Mouse (Mus musculus): ENCODE measurements around the gene Pex26.
A peak's percentile ranks its signal among the peaks of the same experiment; 100 is the strongest.

The Pex26 gene

DNA sequence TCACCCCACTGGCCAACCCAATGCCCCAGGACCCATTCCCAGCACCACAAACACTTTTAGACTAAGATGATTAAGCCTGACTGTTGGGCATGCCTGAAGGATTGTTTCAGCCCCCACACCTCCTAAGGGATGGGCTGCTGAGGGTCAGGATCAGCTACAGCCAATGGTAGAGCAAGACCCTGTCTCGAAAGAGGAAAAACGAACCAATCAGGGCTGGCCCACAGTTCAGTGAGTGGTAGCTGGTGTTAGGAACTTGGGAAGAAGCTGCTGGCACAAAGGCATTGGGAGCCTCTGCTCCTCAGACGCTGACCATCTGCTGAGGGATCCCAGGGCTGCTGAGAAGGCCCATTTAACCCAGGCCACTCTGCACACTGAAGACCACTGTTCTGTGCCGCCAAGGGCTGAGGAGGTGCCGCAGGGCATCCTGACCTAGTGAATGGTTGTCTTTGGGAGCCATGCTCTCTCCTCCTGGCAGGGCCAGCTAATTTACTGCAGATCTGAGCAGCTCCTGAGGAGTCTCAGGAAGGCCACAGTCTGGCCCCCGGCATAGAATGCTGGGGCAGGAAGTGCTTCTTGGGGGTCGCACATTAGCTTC, 16.0 kb upstream of the Pex26 start:
- no peak for DNase-seq

DNA sequence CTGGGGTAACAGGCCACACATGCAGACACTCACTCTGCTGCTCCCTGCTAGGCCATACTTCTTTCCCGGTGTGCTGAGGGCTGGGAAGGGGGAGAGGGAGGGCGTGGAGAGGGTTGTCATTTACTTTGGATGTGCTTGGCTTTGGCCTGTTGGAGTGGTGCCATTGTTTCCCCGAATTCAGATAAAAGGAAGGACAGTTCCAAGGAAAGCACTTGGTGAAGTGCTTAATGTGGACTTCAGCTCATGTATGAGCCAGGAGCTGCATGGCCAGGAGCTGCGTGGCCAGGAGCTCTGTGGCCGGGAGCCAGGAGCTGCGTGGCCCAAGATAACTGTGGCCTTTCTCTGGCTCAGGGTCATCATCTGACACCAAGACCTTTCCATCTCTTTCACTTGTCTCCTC, 12.4 kb upstream of the Pex26 start:
- no peak for DNase-seq

DNA sequence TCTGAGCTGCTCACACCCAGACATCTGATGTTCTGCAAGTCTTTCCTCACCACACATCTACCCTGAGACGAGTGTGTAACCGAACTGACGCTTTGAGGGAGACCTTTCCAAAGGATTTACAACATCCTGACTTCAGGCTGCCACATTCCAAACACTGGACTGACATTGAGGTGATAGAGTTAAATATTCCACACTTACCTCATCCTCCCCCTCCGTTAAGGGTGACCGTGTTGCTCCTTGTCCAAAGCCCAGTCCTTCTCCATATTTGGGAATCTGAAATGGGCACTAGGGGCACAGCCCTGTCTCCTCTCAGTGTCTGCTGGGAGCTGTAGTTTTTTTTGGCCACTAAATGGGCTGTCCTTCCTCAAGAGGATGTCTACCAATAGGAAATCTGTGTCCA, 10.0 kb upstream of the Pex26 start:
- no peak for DNase-seq

DNA sequence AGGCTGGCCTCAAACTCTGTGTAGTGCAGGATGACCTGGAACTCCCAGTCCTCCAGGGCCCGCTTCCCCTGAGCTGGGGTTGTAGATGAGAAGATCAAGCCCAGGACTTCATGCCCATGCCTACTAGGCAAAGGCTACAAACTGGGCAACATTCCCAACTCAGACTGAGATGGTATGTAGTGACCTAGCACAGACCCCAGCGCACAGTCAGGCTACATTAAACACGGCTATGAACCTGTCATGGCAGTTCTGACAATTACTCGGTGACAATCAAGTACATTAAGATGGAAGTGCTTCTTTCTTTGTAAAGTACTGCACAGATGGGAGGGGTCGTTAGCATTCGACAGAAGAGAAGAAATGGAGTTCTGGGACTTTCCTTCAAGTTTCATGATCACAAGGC, 8.7 kb upstream of the Pex26 start:
- no peak for DNase-seq

DNA sequence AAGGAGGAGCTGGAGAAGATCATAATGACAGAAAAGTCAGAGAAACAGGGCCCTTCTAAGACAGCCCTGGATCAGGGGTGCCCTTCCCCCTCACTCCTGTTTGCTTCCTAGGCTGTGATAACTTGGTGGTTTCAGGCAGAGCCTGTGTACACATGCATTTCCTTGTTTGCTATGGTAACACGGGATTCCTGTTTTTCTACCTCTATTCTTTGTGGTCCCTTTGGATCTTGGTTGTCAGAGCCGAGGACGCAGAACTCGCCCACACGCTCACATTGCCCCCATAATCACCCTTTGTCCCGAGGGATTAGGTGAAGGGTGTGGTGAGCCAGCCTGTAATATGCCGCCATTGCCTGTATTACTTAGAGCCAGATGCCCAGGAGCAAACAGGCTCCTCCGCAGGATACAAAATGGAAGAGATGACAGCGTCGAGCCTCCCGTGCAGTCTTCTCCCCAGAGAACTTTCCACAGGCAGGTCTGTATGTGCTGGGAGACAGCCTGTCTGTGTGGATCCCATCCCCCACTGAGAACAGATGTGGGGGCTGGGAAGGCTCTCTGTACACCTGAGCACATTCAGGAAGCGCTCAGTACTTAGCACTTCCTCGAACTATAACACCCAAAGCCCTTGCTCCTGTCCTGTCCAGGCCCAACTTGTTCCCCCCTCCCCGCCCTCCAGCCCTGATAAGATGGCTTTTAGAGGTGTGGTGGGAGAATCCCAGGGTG, 7.3 kb upstream of the Pex26 start:
- no peak for DNase-seq

DNA sequence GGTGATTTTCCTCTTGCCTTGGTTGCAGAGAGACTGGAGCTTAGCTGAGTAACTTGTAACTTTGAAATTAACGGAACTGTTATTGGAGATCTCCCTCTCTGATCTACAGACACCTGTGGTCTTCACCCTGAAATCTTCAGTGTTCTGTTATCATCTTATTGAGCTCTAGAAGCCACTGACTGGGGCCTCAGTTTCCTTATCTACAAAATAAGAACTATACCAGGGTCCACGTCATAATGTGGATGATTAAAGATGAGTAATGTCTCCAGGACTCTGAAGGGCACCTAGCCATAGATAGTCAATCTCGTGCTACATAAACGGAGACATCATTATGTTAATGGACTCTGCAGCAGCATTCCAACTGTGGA, 6.8 kb upstream of the Pex26 start:
- DNase-seq, result no peak

DNA sequence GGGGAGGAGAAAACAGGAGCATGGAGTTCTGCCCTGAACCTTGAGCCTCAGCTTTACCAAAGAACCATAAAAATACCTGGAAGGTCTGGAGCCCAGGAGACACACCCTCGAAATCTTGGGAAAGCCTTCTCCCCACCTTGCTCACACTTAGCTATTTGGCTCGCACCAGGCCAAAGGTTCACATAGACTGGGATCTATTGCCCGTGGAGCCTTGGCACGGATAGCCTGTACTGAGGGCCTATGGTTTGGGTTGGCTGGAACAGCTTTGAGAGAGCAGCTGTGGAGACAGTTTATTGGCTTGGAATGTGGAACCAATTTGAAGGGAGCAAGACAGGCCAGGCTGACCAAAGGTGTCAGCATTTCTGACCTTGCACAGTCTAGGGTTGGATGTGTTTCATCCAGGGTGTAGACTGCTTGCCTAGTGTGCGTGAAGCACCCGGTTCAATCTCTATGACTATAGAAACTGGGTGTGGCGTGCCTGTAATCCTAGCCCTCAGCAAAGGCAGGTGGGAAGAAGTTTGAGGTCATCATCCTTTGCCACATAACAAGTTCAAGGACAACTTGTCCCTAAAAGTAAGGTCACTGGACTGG, 6.3 kb upstream of the Pex26 start:
- DNase-seq, result peak; percentile 36 to 64

DNA sequence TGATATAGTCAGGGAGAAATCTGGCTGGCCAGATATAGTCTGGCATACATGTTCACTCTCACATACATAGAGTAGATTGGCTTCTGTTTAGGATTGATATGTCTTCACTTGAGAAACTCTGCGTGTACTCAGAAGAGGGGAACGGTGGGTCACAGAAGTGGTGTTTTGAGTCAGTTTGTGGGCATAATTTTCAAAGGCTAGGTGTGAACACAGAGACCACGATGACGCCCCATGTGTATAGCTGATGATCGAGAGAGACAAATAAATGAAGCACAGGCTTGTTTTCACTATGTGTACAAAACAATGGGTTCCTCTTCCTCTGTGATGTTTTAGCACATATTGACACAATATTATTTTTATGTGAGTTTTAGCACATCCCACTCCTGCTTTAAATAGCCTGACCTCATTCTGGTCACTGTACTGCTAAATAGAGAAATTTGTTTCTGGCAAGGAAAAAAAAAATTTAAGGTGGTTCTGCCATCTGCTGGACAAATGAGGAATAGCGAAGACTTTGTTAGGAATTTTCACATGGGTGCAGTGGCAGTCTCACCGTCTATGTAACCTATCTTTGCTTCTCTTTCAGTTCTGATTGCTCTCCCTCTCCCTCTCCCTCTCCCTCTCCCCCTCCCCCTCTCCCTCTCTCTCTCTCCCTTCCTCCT, 4.6 kb upstream of the Pex26 start:
- peak in 1 of 2 experiments; percentile 67 for DNase-seq

DNA sequence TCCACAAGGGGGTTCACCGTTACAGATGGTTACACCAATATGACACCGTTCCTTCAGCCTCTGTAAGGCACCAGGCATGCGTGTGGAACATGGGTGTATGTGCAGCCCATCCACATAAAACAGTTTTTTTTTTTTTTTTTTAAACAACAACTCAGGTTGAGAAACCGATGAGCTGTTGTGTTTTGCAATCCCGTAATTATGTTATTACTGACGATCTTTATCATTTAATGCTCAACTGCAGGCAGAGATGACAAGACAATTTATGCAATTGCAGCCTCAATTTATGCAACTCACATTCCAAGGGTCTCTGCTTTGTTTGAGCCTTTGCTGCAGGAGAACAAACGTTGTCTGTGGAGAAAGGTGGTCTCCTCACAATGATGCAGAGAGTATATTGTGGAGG, 3.6 kb upstream of the Pex26 start:
- DNase-seq, result no peak

DNA sequence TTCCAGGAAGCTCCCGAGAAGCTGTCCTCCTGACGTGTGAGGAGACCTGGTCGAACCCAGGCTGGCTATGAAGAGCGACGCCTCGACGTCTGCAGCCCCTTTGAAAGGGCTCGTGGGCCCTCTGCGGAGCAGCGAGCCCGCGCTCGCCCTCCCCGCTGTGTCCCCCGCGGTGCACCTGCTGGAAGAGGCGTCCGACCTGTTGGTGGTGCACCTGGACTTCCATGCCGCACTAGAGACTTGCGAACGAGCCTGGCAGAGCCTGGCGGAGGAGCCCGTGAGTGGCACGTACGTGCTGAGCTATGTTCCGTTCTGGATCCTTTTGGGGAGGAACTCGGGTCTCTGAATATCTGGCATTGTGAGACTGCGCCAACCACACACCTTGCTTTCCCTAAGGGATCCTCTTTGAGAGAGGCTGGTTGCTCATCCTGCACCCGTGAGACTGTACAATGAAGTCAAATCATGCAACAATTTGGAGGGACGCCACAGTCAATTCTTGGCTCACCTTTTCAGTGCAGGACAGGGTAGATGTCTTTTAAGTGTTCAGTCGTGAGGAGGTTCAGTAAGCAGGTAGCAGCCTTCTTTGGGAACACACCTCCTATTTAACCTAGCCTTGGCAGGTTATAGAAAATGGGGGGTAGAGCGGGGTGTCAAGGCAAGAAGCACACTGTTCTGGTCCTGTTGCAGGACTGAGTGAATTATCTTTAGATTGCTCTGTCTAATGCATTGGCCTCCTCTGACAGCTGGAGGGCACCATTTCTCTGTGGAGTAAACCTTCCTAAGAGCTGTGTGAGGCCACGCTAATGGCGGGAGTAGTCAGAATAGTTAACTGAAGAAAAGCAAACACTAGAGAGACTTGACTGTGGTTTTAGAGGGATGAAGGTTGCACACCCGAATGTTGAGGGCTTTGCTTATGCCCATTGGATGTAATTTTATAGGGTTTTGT, 1.0 kb downstream of the Pex26 start:
- peak; percentile 69 to 70 for DNase-seq

DNA sequence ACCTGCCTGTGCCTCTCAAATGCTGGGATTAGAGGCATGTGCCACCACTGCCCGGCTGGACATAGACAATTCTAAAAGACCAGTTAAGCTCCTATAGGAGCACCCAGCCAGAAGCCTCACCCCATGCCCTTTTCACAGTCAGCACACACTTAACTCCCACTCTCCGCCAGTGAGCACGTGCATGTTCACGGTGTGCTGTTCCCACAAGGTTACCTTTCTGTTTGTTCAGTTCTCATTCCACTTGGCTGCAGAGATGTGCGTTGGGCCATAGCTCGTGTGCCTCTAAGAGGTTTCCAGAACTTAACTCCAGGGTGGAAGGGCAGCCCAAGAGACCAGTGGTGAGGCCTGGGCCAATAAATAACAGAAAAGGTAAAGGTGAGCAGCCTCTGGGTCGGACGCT, 1.8 kb downstream of the Pex26 start:
- DNase-seq, result no peak

DNA sequence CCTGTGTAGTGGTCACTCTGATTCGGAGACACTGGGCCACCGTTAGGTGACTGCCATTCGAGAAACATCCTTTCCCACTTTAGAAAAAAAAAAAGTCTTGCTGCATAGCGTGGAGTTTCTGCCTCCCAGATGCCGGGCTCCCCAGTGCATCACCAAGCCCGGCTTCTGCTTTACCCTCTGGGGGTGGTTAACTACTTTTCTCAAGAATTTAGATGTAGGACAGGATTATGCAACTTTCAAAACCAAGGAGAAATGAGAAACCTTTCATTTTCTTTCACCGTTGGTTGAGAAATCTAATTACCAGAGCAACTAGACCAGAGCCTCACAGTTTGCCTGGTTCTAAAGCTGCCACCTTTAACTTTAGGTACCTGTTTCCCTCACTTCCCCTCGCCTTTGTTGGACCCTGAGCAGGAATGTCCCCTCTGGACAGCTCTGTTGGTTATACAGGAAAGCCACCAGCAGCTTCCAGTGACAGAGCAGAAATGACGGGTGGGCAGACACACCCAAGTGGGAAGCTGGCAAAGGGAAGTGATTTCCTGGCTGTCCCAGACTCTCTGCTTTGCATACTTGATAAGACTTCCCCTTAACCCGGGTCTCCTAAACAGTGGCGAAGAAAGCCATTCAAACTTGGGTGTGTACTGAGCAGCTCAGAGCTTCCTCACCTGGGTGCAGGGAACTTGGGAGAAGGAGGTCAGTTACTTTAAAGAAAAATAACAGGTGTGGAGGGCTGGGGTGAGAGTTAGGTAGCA, 8.0 kb downstream of the Pex26 start:
- DNase-seq, result no peak

DNA sequence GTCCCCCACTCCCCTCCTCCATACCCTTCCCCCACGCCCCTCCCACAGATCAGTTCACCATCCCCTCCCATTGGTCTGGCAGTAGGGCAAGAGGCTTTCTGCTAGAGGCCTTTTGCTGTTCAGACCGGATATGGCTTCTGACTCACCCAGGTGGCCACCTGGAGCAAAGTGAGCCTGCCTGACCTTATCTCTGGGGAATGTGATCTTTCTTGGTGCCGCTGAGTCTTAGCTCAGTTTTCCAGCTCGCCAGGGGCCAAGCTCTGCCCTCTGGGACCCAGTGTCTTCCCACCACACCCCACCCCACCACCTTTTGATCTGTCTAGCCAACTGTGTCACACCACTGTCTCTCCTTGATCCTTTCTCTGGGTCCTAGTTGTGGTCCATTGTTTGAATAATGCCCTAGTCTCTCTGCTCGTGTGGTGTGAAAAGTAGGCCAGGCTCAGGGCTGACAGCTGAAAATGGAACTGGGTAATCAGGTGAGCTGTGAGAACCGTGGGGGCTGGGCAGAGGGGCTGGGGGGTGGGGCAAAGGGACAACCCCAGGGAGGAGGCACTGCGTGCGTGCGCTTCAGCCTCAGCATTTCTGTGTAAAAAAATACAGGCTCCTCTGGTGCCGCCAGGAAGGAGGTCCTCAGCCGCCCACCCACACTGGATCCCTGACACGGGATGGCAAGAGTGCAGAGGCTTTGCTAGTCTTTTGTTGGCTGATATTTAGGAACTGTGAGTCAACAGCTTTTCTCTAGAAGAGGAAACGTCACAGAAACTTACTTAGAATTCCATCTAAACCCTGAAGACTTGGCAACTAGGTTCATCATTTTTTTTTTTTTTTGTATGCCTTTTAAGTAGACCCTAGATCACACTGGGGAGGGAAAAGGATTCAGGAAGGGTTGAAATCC, 10.8 kb downstream of the Pex26 start:
- no peak for DNase-seq

DNA sequence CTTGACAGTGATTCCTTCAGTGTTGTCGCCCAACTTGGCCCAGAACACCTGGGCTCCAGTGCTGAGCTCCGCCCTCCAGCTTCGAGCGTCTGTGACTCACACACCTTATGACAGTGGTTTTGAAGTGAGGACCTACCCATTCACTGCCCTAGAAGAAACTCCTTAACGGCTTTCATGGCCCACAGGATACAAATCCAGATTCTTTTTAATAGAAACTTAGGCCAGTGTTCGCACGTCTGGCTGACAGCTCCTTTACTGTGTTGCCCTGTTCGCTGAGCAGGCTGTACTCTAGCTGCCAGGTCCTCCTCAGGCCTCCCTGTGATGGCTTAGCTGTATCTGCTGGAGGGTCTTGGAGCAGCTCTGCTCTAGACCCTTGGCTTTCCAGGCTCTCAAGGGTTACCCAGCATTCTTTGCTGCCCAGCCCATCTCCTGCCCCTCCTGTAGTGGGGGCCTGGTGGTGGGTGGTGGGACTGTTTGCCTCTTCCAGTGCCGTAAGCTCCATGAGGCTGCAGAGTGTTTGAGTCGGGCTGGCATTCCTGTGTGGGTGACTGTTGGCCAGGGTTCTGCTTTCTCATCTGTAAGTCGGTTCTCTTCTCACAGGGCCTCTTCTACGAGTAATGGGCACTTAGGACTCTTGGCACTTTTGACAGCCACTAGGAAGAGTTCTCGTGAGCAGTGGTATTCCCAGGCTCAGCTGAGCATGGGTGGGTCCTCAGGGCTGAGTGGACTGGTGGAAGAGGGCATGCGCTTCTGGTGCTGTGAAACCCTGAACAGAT, 11.7 kb downstream of the Pex26 start:
- DNase-seq, result no peak

DNA sequence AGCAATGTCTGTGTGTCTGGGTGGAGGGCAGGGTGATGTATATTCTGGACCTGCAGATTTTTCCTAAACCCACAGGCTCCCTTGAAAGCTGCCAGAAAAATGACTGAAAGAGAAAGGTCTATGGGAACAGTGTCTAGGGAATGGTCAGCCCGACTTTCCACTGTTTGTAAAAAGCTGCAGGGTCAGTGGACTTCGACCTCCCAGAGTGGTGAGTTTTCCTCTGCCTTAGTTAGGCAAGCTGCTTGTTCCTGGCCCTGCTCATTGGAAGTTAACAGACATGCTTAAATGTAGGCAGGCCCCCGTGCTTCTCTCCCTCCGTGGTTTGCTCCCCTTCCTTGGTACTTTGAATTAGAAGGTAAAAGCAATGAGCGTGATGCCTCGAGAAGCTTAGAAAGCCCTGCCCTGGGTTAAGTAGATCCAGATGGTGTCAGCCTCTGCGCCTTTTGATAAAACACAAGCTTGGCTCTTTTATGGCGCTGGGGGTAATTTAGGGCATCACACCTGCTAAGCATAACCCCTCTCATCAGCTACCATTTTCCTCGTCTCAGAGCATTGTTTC, 14.4 kb downstream of the Pex26 start:
- peak; percentile 45 to 59 for DNase-seq

DNA sequence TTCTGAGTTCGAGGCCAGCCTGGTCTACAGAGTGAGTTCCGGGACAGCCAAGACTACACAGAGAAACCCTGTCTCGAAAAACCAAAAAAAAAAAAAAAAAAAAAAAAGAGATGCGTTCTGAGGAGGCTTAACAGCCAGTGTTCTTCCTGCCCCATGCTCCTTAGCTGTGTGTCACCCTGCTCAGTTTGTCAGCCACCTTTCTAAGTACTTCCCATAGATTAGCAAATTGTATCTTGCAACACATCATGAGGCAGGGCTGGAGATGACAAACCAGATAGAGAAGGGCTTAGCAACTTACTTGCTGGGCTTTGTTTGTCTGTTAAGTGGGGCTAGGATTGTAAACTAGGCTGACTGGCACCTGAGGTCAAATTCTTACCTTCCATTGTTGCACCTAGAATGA, 17.0 kb downstream of the Pex26 start:
- DNase-seq, result no peak

DNA sequence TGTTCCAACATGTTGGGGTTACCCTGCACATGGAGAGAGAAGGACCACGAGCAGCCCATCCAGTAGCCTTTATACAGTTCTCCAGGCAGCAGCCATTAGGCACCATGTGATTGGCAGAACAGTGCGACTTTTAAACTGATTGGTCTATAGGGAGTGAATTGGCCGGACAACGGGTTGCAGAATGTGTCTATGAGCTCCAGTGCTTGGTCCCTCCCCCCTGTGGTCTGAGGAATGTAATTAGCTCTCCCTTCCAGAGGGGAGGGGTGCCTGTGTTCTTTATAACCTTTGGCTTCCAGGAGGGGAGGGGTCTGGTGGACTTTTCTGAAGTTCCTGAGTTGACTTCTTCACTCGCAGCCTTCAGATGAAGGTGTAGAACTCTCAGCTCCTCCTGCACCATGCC, 18.6 kb downstream of the Pex26 start:
- no peak for DNase-seq

DNA sequence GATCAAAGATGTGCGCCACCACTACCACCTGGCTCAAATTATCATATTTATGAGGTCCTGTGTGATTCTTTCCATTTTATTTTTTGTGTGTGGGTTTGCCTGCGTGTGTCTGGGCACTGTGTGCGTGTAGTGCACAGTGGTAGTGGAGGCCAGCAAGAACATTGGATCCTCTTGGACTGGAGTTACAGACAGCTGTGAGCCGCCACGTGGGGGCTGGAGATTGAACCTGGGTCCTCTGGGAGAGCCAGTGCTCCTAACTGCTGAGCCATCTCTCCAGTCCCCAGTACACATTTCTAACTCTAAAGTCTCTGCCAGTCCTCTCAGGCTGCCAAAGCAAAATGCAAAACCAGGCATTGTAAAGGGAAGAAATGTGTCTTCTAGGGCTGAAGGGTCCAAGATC, 23.0 kb downstream of the Pex26 start:
- no peak for DNase-seq

DNA sequence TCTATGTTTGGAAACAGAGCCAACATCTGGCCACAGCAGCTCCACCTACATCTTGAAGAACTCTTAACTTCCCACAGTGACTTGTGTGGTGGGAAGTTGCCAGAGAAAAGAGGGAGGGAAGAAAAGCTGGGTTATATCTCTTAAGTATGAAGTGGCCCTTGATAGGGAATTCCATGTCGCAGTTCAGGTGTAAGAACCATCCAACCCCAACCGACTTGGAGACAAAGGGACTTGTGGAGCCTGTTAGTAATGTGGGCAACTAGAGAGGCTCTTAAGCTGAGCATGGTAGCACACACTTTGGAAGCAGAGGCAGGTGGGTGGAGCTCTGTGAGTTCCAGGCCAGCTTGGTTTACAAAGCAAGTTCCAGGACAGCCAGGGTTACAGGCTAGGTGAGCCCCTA, 26.1 kb downstream of the Pex26 start:
- DNase-seq, result no peak

Data from kidney, postnatal 25 days (tissue).